Mouse (Mus musculus): ENCODE measurements around the gene Zfp341.

The Zfp341 gene

DNA sequence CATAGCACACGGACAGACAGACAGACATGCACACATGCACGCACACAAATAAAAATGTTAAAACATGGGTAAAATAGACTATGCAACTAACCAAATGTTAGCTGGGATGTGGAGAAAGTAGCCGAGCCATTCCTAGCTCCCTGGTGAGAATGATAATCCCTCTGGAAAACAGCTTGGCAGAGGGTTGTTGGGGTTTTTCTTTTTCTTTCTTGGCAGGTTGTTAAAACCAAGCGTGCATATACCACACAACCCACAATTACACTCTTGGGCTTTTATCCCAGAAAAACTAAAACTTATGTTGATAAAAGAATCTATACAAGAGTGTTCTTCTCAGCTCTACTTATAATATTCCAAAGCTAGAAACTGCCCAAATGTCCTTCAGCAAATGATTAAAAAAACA is 24.0 kb upstream of the Zfp341 start:
- no peak for DNase-seq

GRCm38 (mm10) chr2:154591239-154591638 is 21.9 kb upstream of the Zfp341 start:
- DNase-seq: no peak

DNA sequence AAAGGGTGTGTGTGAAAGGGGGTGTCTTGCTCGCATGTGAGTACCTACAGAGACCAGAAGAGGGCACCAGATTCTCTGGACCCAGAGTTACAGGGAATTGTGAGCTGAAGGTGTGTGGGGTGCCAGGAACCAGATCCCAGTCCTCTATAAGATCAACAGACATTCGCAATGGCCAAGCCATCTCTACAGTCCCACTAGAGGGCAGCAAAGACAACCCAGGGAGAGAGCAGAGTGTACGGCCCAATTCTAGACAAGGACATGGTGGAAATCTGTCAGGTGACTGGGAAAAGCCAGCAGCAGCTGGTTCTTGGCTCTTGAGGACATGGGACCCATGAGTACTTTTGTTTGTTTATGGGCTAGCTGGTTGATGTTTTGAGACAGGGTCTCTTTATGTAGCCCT is 20.1 kb upstream of the Zfp341 start:
- DNase-seq: peak; percentile 48

- no peak for DNase-seq
Observed at GRCm38 (mm10) chr2:154595775-154596174, 17.3 kb upstream of the Zfp341 start.

GRCm38 (mm10) chr2:154597399-154597798 is 15.7 kb upstream of the Zfp341 start:
- DNase-seq: no peak

GRCm38 (mm10) chr2:154600586-154600985 is 12.5 kb upstream of the Zfp341 start:
- no peak for DNase-seq

DNA sequence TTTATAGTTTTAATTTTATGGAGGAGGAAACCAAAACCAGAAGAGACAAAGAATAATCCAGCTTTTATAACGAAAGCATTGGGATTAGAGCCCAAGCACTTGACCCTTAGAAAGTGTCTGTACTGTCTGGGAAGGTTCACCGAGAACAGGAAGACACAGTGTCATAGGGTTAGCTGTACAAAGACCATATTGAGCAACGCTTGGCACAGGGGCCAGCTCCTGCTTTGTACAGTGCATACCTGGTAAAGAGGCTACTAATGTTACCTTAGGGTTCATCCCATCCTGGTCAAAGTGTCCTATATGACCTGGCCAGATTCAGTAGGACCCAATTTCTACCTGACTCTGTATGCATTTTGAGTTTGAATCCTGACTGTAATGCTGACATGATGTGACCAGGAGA is 11.8 kb upstream of the Zfp341 start:
- DNase-seq: no peak

- no peak for DNase-seq
Observed at GRCm38 (mm10) chr2:154603007-154603637, 10.0 kb upstream of the Zfp341 start.

- DNase-seq: peak; percentile 99
Observed at GRCm38 (mm10) chr2:154603638-154604153, 9.4 kb upstream of the Zfp341 start, which contains the start of gene Pxmp4. TSS of gene Pxmp4 (minus strand) at chr2:154603708.

DNA sequence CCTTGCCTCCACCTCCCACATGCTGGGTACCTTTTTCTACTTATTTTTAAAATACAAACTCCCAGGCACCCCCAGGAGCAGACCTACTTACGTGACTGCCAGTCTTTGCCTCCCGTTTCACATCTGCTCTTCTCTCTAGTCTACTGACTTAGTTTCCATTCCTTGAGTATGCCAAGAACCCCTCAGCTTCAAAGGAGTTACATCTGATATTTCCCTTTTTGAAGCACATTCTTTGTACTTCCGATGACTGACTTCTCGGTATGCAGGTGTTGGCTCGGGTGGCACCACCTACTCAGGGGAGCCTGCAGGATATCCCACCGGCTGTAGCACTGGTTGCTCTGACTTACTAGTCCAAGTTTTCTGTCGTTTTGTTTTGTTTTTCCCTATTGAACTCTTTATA is 8.9 kb upstream of the Zfp341 start:
- DNase-seq: no peak

GRCm38 (mm10) chr2:154606965-154607364 is 6.1 kb upstream of the Zfp341 start:
- no peak for DNase-seq

- no peak for DNase-seq
Observed at GRCm38 (mm10) chr2:154609050-154609767, 3.9 kb upstream of the Zfp341 start.

GRCm38 (mm10) chr2:154614841-154615576 is 1.9 kb downstream of the Zfp341 start:
- peak; percentile 28 for DNase-seq

DNA sequence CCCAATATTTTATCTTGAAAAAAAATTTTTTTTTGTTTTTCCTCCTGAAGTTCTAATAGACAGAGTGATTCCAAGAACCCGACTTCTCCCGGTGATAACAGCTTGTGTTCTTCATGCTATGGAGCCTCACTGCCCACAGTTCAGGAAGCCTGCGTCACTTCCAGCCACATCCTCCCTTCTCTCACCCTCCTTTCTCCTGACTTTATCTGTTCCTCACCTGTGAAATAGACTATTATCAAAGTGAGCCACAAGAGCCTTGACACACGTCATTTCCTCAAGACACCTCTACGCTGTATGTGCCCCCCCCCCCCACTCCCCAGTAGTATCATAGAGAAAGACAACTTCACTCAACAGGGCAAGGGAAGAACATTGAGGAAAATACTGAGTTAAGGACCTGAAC is 2.6 kb downstream of the Zfp341 start:
- no peak for DNase-seq

GRCm38 (mm10) chr2:154617061-154617460 is 4.0 kb downstream of the Zfp341 start:
- no peak for DNase-seq

GRCm38 (mm10) chr2:154621684-154622083 is 8.6 kb downstream of the Zfp341 start:
- DNase-seq: no peak

DNA sequence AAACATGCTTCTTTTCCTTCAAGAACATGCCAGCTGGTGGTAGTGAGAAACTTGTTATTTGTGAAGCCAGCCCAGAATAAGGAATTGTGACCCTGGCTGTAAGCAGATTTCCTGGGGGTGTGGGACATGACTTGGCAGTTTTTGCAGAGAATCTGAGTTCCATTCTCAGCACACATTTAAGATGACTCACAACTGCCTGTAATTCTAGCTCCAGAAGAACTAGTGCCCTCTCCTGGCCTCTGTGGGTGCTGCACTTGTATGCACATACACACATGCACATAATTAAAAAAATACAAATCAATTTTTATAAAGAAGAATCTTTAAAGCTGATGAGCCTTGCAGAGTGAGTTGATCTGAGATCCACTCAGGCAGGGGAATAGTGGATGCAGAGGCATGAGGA is 11.0 kb downstream of the Zfp341 start:
- DNase-seq: no peak

- DNase-seq: no peak
Observed at GRCm38 (mm10) chr2:154630531-154630930, 17.4 kb downstream of the Zfp341 start.

GRCm38 (mm10) chr2:154632203-154632780 is 19.2 kb downstream of the Zfp341 start:
- no peak for DNase-seq

DNA sequence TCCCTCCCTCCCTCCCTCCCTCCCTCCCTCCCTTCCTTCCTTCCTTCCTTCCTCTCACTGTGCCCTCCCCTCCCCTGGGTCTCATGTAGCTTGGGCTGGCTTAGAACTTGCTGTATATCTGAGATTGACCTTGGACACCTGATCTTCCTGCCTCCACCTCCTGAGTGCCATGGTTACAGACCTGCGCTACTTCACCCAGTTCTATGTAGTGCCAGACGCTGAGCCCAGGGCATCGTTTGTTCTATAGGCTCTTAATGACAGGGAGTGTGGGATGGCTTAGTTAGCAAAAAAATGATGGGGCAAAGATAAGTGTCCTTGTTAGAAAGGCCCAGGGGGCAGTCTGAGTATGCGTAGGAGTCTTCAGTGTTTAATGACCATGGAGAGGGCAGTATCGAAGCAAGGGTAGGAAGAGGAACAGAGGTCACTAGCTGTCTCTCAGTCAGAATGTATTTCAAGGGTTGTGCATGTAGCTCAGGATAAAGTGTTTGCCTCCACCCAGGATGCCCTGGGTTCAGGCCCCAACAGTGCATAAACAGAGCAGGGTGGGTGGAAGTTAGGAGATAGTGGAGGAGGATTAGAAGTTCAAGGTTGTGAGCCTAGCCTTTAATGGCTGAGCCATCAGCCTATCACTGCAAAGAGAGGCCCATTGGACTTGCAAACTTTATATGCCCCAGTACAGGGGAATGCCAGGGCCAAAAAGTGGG is 20.1 kb downstream of the Zfp341 start:
- DNase-seq: no peak

GRCm38 (mm10) chr2:154633876-154634644 is 21.0 kb downstream of the Zfp341 start:
- DNase-seq: no peak

GRCm38 (mm10) chr2:154635826-154636225 is 22.7 kb downstream of the Zfp341 start:
- DNase-seq: no peak
